ENCODE assay signal across 13 mouse cellular contexts in the genomic region with DNA sequence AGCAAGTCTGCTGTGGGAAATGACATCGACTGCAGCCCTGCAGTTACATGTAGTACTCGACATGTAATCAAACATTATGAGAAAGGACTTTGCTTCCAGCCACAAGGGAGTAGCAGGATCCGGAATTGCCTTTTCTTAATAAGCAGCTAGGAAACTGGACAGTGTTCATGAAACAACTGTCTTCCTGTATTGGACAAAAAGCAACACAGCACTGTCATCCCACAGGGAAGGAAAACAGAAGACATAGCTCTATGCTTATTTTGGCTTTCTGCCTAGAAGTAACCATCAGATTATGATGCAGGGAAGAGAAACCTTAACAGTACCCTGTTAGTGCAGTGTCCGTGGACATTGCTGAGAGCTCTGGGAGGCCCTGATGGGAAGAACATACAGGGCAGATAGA. TPM values are rescaled to one million over a fixed set of nuclear protein-coding genes. Genes with fewer than 3 reads are reported as not detected.
A peak's percentile ranks its signal among the peaks of the same experiment; 100 is the strongest.
DNase-seq lines count a peak whose midpoint lies in the region; ATAC-seq and TF ChIP-seq lines count a peak whose summit lies in the region.
"Had no signal": no experiment of that assay in that cellular context is flagged by ENCODE, and none has a peak within 500 bp of the region (broad histone marks: within the 10 kb centered on the region; RNA-seq: fewer than 3 reads in every experiment).

No protein-coding gene starts in this region.

- DNase-seq in hindbrain, embryonic 10.5 days (ENCODE audit: low spot score): no peak
- no peak for DNase-seq in midbrain, embryonic 10.5 days (ENCODE audit: low spot score)
- DNase-seq in brain, embryonic 14.5 days (ENCODE audit: low read depth): peak; percentile 43
- peak; percentile 31 for DNase-seq in midbrain, postnatal 0 days (ENCODE audit: low spot score)
- DNase-seq in embryo, embryonic 10 days (ENCODE audit: low spot score): no peak
- DNase-seq: cerebellum, postnatal 14 days; gastrocnemius, postnatal 14 days; liver, embryonic 13.5 days had no signal

- H3K9me3 ChIP-seq in hindbrain, embryonic 15.5 days: no peaks in the 10 kb centered on the region
- H3K9me3 ChIP-seq in hindbrain, embryonic 10.5 days: no peaks in the 10 kb centered on the region
- no peaks in the 10 kb centered on the region for H3K9me3 ChIP-seq in midbrain, embryonic 16.5 days (replicated peaks; ENCODE audit: control insufficient read depth, low read length, poor library complexity, severe bottlenecking)
- no peaks in the 10 kb centered on the region for H3K9me3 ChIP-seq in midbrain, embryonic 10.5 days (replicated peaks)
- H3K9me3 ChIP-seq in midbrain, postnatal 0 days (ENCODE audit: low read length): no peaks in the 10 kb centered on the region
- H3K9me3 ChIP-seq: embryonic facial prominence, embryonic 13.5 days; liver, embryonic 13.5 days had no signal

- no peak overlapping the region for H3K4me3 ChIP-seq in hindbrain, embryonic 15.5 days
- H3K4me3 ChIP-seq in hindbrain, embryonic 10.5 days: no peak overlapping the region
- H3K4me3 ChIP-seq in midbrain, embryonic 16.5 days (ENCODE audit: low read depth, low read length): no peak overlapping the region
- no peak overlapping the region for H3K4me3 ChIP-seq in midbrain, embryonic 10.5 days
- H3K4me3 ChIP-seq in midbrain, postnatal 0 days (ENCODE audit: low read depth, low read length): no peak overlapping the region
- H3K4me3 ChIP-seq: embryonic facial prominence, embryonic 13.5 days; liver, embryonic 13.5 days had no signal

- H3K27me3 ChIP-seq in hindbrain, embryonic 15.5 days: no peaks in the 10 kb centered on the region
- no peaks in the 10 kb centered on the region for H3K27me3 ChIP-seq in hindbrain, embryonic 10.5 days (ENCODE audit: insufficient read depth, poor library complexity, severe bottlenecking)
- no peaks in the 10 kb centered on the region for H3K27me3 ChIP-seq in midbrain, embryonic 16.5 days (ENCODE audit: control insufficient read depth, insufficient read depth, low read depth, low read length)
- H3K27me3 ChIP-seq in midbrain, embryonic 10.5 days (ENCODE audit: low read depth, poor library complexity, severe bottlenecking): no peaks in the 10 kb centered on the region
- H3K27me3 ChIP-seq in midbrain, postnatal 0 days (ENCODE audit: insufficient read depth, low read length): no peaks in the 10 kb centered on the region
- H3K27me3 ChIP-seq: embryonic facial prominence, embryonic 13.5 days; liver, embryonic 13.5 days had no signal

- H3K36me3 ChIP-seq in hindbrain, embryonic 15.5 days: no peaks in the 10 kb centered on the region
- no peaks in the 10 kb centered on the region for H3K36me3 ChIP-seq in hindbrain, embryonic 10.5 days
- H3K36me3 ChIP-seq in midbrain, embryonic 16.5 days (ENCODE audit: control insufficient read depth, insufficient read depth, low read length): no peaks in the 10 kb centered on the region
- H3K36me3 ChIP-seq in midbrain, embryonic 10.5 days: no peaks in the 10 kb centered on the region
- H3K36me3 ChIP-seq in midbrain, postnatal 0 days (ENCODE audit: insufficient read depth, low read length): no peaks in the 10 kb centered on the region
- H3K36me3 ChIP-seq: embryonic facial prominence, embryonic 13.5 days; liver, embryonic 13.5 days had no signal

- no peak for TF ChIP-seq CTCF in brain, embryonic 14.5 days (IDR thresholded peaks at IDR 0.05; ENCODE audit: borderline replicate concordance, extremely low read depth, insufficient read depth, insufficient read length)
- no peak for TF ChIP-seq CTCF in midbrain, postnatal 0 days (IDR thresholded peaks at IDR 0.05)

- peak overlapping the region; percentile 38; the same call in 1 of the 2 replicates for H3K27ac ChIP-seq in hindbrain, embryonic 15.5 days (replicated peaks)
- H3K27ac ChIP-seq in hindbrain, embryonic 10.5 days: no peak overlapping the region
- H3K27ac ChIP-seq in midbrain, embryonic 16.5 days (ENCODE audit: low read length): peak overlapping the region; percentile 28; the same call in 1 of the 2 replicates
- H3K27ac ChIP-seq in midbrain, embryonic 10.5 days (replicated peaks): no peak overlapping the region
- H3K27ac ChIP-seq in midbrain, postnatal 0 days (ENCODE audit: low read depth, low read length): no peak overlapping the region
- H3K27ac ChIP-seq: embryonic facial prominence, embryonic 13.5 days; liver, embryonic 13.5 days had no signal

- H3K4me1 ChIP-seq in hindbrain, embryonic 15.5 days (replicated peaks): peaks cover 6% of the 10 kb centered on the region
- H3K4me1 ChIP-seq in hindbrain, embryonic 10.5 days (replicated peaks): peaks cover 5% of the 10 kb centered on the region; the same call in 1 of the 2 replicates
- no peaks in the 10 kb centered on the region for H3K4me1 ChIP-seq in midbrain, embryonic 16.5 days (ENCODE audit: control insufficient read depth, insufficient read depth, low read length)
- peaks cover 4% of the 10 kb centered on the region; the same call in 1 of the 2 replicates for H3K4me1 ChIP-seq in midbrain, embryonic 10.5 days
- no peaks in the 10 kb centered on the region for H3K4me1 ChIP-seq in midbrain, postnatal 0 days (ENCODE audit: insufficient read depth, low read length)
- H3K4me1 ChIP-seq: embryonic facial prominence, embryonic 13.5 days had no signal

- H3K4me2 ChIP-seq in hindbrain, embryonic 15.5 days: no peak overlapping the region
- no peak overlapping the region for H3K4me2 ChIP-seq in midbrain, embryonic 16.5 days (ENCODE audit: low read length)
- no peak overlapping the region for H3K4me2 ChIP-seq in midbrain, postnatal 0 days (ENCODE audit: low read depth, low read length, poor library complexity, severe bottlenecking)
- H3K4me2 ChIP-seq: embryonic facial prominence, embryonic 13.5 days; liver, embryonic 13.5 days had no signal

- no peak for TF ChIP-seq POLR2A in brain, embryonic 14.5 days (IDR thresholded peaks at IDR 0.05; ENCODE audit: borderline replicate concordance, extremely low read depth, insufficient read depth, insufficient read length, poor library complexity, severe bottlenecking)

- H3K9ac ChIP-seq in hindbrain, embryonic 15.5 days: no peak overlapping the region
- H3K9ac ChIP-seq in midbrain, embryonic 16.5 days (ENCODE audit: low read depth, low read length): no peak overlapping the region
- H3K9ac ChIP-seq in midbrain, postnatal 0 days (replicated peaks; ENCODE audit: low read length, poor library complexity, severe bottlenecking): no peak overlapping the region
- H3K9ac ChIP-seq: embryonic facial prominence, embryonic 13.5 days; liver, embryonic 13.5 days had no signal

- no peak for ATAC-seq in hindbrain, embryonic 15.5 days (ENCODE audit: low FRiP score, low read depth)
- ATAC-seq in midbrain, embryonic 16.5 days: no peak
- ATAC-seq in midbrain, postnatal 0 days (ENCODE audit: low FRiP score): no peak
- ATAC-seq: activated CD4-positive, CD25-positive, alpha-beta regulatory T cell, adult 4 months; forebrain, embryonic 16.5 days had no signal

- 48% methylated on average over 4 of the region's 4 CpGs for WGBS in hindbrain, embryonic 15.5 days
- 79% methylated on average over 4 of the region's 4 CpGs for WGBS in hindbrain, embryonic 10.5 days
- 59% methylated on average over 4 of the region's 4 CpGs for WGBS in midbrain, embryonic 16.5 days
- whole genome bisulfite sequencing in midbrain, embryonic 10.5 days: 88% methylated on average over 4 of the region's 4 CpGs
- 55% methylated on average over 4 of the region's 4 CpGs for WGBS in midbrain, postnatal 0 days

RNA-seq across cellular contexts. Expression of gene Pdss2, which starts 31.0 kb away (rescaled TPM):
- polyA plus RNA-seq in hindbrain, embryonic 15.5 days (2015; fragmentation: Nextera tagmentation; extraction: Ambion mirVana): 16.6 and 17.0 TPM in 2 replicates
- polyA plus RNA-seq in hindbrain, embryonic 10.5 days (2016; fragmentation: Nextera tagmentation; extraction: Ambion mirVana): 13.4 and 15.5 TPM in 2 replicates
- 16.8 and 21.6 TPM in 2 replicates for polyA plus RNA-seq in midbrain, embryonic 16.5 days (2015; fragmentation: Nextera tagmentation; extraction: Ambion mirVana)
- polyA plus RNA-seq in midbrain, embryonic 10.5 days (2016; fragmentation: Nextera tagmentation; extraction: Ambion mirVana): 15.2 and 16.0 TPM in 2 replicates
- polyA plus RNA-seq in brain, embryonic 14.5 days (2012; rRNA removed): 12.3 and 12.6 TPM in 2 replicates
- 17.6 and 19.7 TPM in 2 replicates for total RNA-seq in midbrain, postnatal 0 days (2014; rRNA removed)
- 16.6 and 17.6 TPM in 2 replicates for polyA plus RNA-seq in midbrain, postnatal 0 days (2015; fragmentation: Nextera tagmentation; extraction: Ambion mirVana)

Comparison
In these comparisons a context has a peak if more than half of its experiments do, and no peak if none do; other contexts are left out.
1. H3K27ac ChIP-seq: peak in hindbrain, embryonic 15.5 days (single experiment) and midbrain, embryonic 16.5 days (single experiment); none in hindbrain, embryonic 10.5 days (single experiment), midbrain, embryonic 10.5 days (single experiment) and midbrain, postnatal 0 days (single experiment).
2. DNase-seq: peak in brain, embryonic 14.5 days (single experiment) and midbrain, postnatal 0 days (single experiment); none in hindbrain, embryonic 10.5 days (single experiment), midbrain, embryonic 10.5 days (single experiment) and embryo, embryonic 10 days (single experiment).